Comparison of ENCODE assay signal across 33 mouse cellular contexts in genomic region chr19:12418312-12418711, GRCm38 (mm10). TPM values are rescaled to one million over a fixed set of nuclear protein-coding genes. Genes with fewer than 3 reads are reported as not detected.
"Had no signal": no experiment of that assay in that cellular context is flagged by ENCODE, and none has a peak within 500 bp of the region (broad histone marks: within the 10 kb centered on the region; RNA-seq: fewer than 3 reads in every experiment).

No protein-coding gene starts in this region.

- H3K27ac ChIP-seq: embryonic facial prominence, embryonic 10.5 days; embryonic facial prominence, embryonic 12.5 days; embryonic facial prominence, embryonic 13.5 days; embryonic facial prominence, embryonic 15.5 days; forebrain, embryonic 10.5 days; forebrain, embryonic 12.5 days; forebrain, embryonic 13.5 days; forebrain, embryonic 15.5 days; gastrocnemius, adult 2 months; heart, adult 2 months had no signal

- H3K4me3 ChIP-seq: embryonic facial prominence, embryonic 10.5 days; embryonic facial prominence, embryonic 12.5 days; embryonic facial prominence, embryonic 13.5 days; embryonic facial prominence, embryonic 15.5 days; erythroblast, embryonic 14.5 days; forebrain, embryonic 10.5 days; forebrain, embryonic 12.5 days; forebrain, embryonic 13.5 days; forebrain, embryonic 15.5 days; gastrocnemius, adult 2 months; heart, adult 2 months had no signal

- H3K9ac ChIP-seq: embryonic facial prominence, embryonic 12.5 days; embryonic facial prominence, embryonic 13.5 days; embryonic facial prominence, embryonic 15.5 days; forebrain, embryonic 12.5 days; forebrain, embryonic 13.5 days; forebrain, embryonic 15.5 days; forebrain, postnatal 0 days had no signal

- ATAC-seq: forebrain, embryonic 13.5 days; forebrain, embryonic 14.5 days; forebrain, embryonic 15.5 days; forebrain, embryonic 16.5 days; forebrain, postnatal 0 days had no signal

- H3K9me3 ChIP-seq: embryonic facial prominence, embryonic 10.5 days; embryonic facial prominence, embryonic 12.5 days; embryonic facial prominence, embryonic 13.5 days; embryonic facial prominence, embryonic 15.5 days; forebrain, embryonic 10.5 days; forebrain, embryonic 12.5 days; forebrain, embryonic 13.5 days; forebrain, embryonic 15.5 days had no signal

- H3K27me3 ChIP-seq: embryonic facial prominence, embryonic 12.5 days; embryonic facial prominence, embryonic 13.5 days; embryonic facial prominence, embryonic 15.5 days; forebrain, embryonic 12.5 days; forebrain, embryonic 13.5 days; forebrain, embryonic 15.5 days had no signal

- DNase-seq: cerebellum, adult 2 months; cerebellum, adult 9-10 months; cerebellum, adult 9-11 months; cerebellum, postnatal 10 days; cerebellum, postnatal 14 days; cerebellum, postnatal 25 days; cerebellum, postnatal 36 days; embryo, embryonic 11 days; forebrain, postnatal 0 days; gastrocnemius, adult 2 months; gastrocnemius, postnatal 10 days; gastrocnemius, postnatal 14 days; gastrocnemius, postnatal 25 days; gastrocnemius, postnatal 36 days; heart, adult 11 months; heart, adult 18-20 months; heart, adult 2 months had no signal

- H3K4me2 ChIP-seq: embryonic facial prominence, embryonic 12.5 days; embryonic facial prominence, embryonic 13.5 days; embryonic facial prominence, embryonic 15.5 days; forebrain, embryonic 12.5 days; forebrain, embryonic 13.5 days; forebrain, embryonic 15.5 days had no signal

- H3K4me1 ChIP-seq: embryonic facial prominence, embryonic 10.5 days; embryonic facial prominence, embryonic 12.5 days; embryonic facial prominence, embryonic 15.5 days; forebrain, embryonic 10.5 days; forebrain, embryonic 12.5 days; forebrain, embryonic 13.5 days; forebrain, embryonic 15.5 days had no signal

- H3K36me3 ChIP-seq: embryonic facial prominence, embryonic 10.5 days; embryonic facial prominence, embryonic 12.5 days; embryonic facial prominence, embryonic 13.5 days; embryonic facial prominence, embryonic 15.5 days; forebrain, embryonic 10.5 days; forebrain, embryonic 12.5 days; forebrain, embryonic 15.5 days had no signal

RNA-seq across cellular contexts. Expression of gene Olfr1441, which starts 1.1 kb away (rescaled TPM):
- polyA plus RNA-seq: cerebellum, adult 2 months; cortical plate, adult 2 months; embryonic facial prominence, embryonic 10.5 days; embryonic facial prominence, embryonic 11.5 days; embryonic facial prominence, embryonic 12.5 days; embryonic facial prominence, embryonic 13.5 days; erythroblast, embryonic 14.5 days; forebrain, embryonic 10.5 days; forebrain, embryonic 11.5 days; forebrain, embryonic 12.5 days; forebrain, embryonic 13.5 days; forebrain, embryonic 14.5 days; forebrain, embryonic 15.5 days; forebrain, embryonic 16.5 days; forebrain, postnatal 0 days; frontal cortex, adult 2 months; gonadal fat pad, adult 2 months; heart, adult 2 months had no signal

RNA-seq across cellular contexts. Expression of gene Pfpl, which starts 9.4 kb away (rescaled TPM):
- polyA plus RNA-seq: cerebellum, adult 2 months; cortical plate, adult 2 months; embryonic facial prominence, embryonic 10.5 days; embryonic facial prominence, embryonic 11.5 days; embryonic facial prominence, embryonic 12.5 days; embryonic facial prominence, embryonic 13.5 days; embryonic facial prominence, embryonic 15.5 days; erythroblast, embryonic 14.5 days; forebrain, embryonic 10.5 days; forebrain, embryonic 11.5 days; forebrain, embryonic 12.5 days; forebrain, embryonic 13.5 days; forebrain, embryonic 14.5 days; forebrain, embryonic 15.5 days; forebrain, embryonic 16.5 days; forebrain, postnatal 0 days; frontal cortex, adult 2 months; gonadal fat pad, adult 2 months; heart, adult 2 months had no signal

RNA-seq across cellular contexts. Expression of gene Olfr1440, which starts 31.2 kb away (rescaled TPM):
- polyA plus RNA-seq: cerebellum, adult 2 months; cortical plate, adult 2 months; embryonic facial prominence, embryonic 10.5 days; embryonic facial prominence, embryonic 11.5 days; embryonic facial prominence, embryonic 12.5 days; embryonic facial prominence, embryonic 13.5 days; erythroblast, embryonic 14.5 days; forebrain, embryonic 10.5 days; forebrain, embryonic 11.5 days; forebrain, embryonic 12.5 days; forebrain, embryonic 13.5 days; forebrain, embryonic 14.5 days; forebrain, embryonic 15.5 days; forebrain, embryonic 16.5 days; forebrain, postnatal 0 days; frontal cortex, adult 2 months; gonadal fat pad, adult 2 months; heart, adult 2 months had no signal
